Mouse (Mus musculus) heart, adult 8-10 months (tissue): ENCODE data around the gene Olfr875. TPM values are rescaled to one million over a fixed set of nuclear protein-coding genes. Genes with fewer than 3 reads are reported as not detected.

Experiments
- total RNA-seq, 4 experiments: library from RNA; stranded (reverse); gene quantifications; 2 replicates each; pipeline ENCODE4 v1.2.4; 2022

Olfr875 gene
- total RNA-seq, 4 experiments from 2014 or later: not detected

Other genes with a start within 250 kb of the Olfr875 start
- gene Esam, start 243.8 kb upstream of the Olfr875 start, total RNA-seq: 10 to 100 TPM; 53.1 to 62.0 (median 57.0) TPM
- 1 to 10 TPM; 1.9 to 5.2 (median 3.7) TPM for gene Vsig2, start 232.6 kb upstream of the Olfr875 start, total RNA-seq
- 10 to 100 TPM in 2 of 4 experiments, 1 to 10 TPM in 2; 4.8 to 11.7 (median 8.5) TPM for gene Nrgn, start 219.0 kb upstream of the Olfr875 start, total RNA-seq
- gene Siae, start 216.2 kb upstream of the Olfr875 start, total RNA-seq: 10 to 100 TPM in 1 of 4 experiments, 1 to 10 TPM in 3; 8.4 to 10.0 (median 9.1) TPM
- 1 to 10 TPM; 2.7 to 3.6 (median 2.9) TPM for gene Spa17, start 158.1 kb upstream of the Olfr875 start, total RNA-seq
- gene Tbrg1, start 114.5 kb upstream of the Olfr875 start, total RNA-seq: 10 to 100 TPM; 29.8 to 35.8 (median 34.0) TPM
- gene Panx3, start 102.6 kb upstream of the Olfr875 start, total RNA-seq: not detected
- gene Olfr160, start 55.6 kb upstream of the Olfr875 start, total RNA-seq: not detected
- gene Olfr874, start 26.8 kb upstream of the Olfr875 start, total RNA-seq: not detected
- gene Olfr876, start 31.2 kb downstream of the Olfr875 start, total RNA-seq: not detected
- not detected for gene Olfr877, start 82.4 kb downstream of the Olfr875 start, total RNA-seq
- not detected for gene Olfr145, start 124.9 kb downstream of the Olfr875 start, total RNA-seq
- not detected for gene Olfr878, start 146.0 kb downstream of the Olfr875 start, total RNA-seq
- gene Olfr881, start 220.0 kb downstream of the Olfr875 start, total RNA-seq: not detected